Mouse (Mus musculus) stomach, postnatal 0 days (tissue): Measurements from ENCODE around the gene U2surp.

Experiments
- CTCF ChIP-seq: IDR thresholded peaks from 2 replicates; pipeline ENCODE4 v1.5.1; 2016; ENCODE audit warnings: antibody characterized with exemption, low read depth, mild to moderate bottlenecking, moderate library complexity
- EP300 ChIP-seq: optimal IDR thresholded peaks from 2 replicates; pipeline ENCODE3; 2016; ENCODE audit warnings: antibody characterized with exemption

DNA sequence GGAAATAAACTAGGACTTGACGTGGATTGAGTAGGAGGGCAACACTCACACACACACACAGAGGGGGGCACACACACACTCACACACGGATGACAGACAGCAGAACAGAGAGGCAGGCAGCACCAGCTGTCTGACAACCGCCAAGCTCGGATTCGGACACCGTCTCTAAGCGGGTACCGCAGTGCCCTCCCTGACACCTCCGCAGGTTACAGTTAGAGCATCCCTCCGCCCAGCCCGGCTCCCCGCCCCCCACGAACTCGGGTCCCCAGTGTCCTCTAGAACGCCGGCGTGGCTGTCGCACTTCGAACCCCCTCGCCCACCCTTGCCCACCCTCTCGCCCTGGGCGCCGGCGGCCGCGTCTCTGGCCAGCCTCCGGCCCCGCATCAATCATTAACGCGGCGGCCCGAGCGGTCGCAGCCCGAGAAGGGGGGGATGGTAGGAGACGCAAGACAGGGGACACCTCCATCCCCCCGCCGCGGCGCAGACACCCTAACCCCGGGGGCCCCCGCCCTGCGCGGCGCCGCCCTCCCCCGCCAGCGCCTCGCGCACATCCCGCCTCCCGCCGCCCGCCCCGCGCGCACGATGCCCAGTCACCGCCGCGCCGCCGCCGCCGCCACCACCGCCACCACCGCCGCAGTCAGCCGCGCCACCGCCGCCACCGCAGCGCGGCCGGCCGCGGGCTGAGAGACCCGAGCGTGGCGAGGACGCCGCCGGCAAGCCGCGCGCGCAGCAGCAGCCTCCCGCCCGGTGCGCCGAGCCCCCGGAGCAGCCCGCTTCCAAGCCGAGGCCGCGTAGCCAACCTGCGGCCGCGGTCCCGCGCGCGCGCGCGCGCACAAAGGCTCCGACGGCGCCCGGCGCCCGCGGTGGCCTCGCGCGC, 47.5 kb upstream of the U2surp start, which contains the start of gene Paqr9:
- TF ChIP-seq CTCF (no peak), EP300 (no peak)
